Mouse (Mus musculus) C2C12 (cell line): ENCODE measurements around the gene Baz1a.
"Not testable (repeated sequence)": the region's sequence is repeated elsewhere in the genome, so short reads cannot be mapped to it uniquely, and the experiment has no call there.

Experiments
- CEBPB ChIP-seq: IDR thresholded peaks from one replicate; pipeline ENCODE4 v1.6.1; 2011; ENCODE audit warnings: low read depth, mild to moderate bottlenecking, control low read depth, moderate library complexity
- CTCF ChIP-seq: IDR thresholded peaks from one replicate; pipeline ENCODE4 v1.5.1; 2011; ENCODE audit not compliant: control insufficient read depth, insufficient read depth, insufficient read length
- MAX ChIP-seq: IDR thresholded peaks from one replicate; pipeline ENCODE4 v1.6.1; 2011; ENCODE audit warnings: mild to moderate bottlenecking, control low read depth
- MYOD1 ChIP-seq: IDR thresholded peaks from one replicate; pipeline ENCODE4 v1.6.1; 2011; ENCODE audit warnings: low read depth; ENCODE audit not compliant: control insufficient read depth, insufficient read length
- USF1 ChIP-seq: IDR thresholded peaks from one replicate; pipeline ENCODE4 v1.6.1; 2011; ENCODE audit warnings: low read depth, mild to moderate bottlenecking, control low read depth, moderate library complexity

DNA sequence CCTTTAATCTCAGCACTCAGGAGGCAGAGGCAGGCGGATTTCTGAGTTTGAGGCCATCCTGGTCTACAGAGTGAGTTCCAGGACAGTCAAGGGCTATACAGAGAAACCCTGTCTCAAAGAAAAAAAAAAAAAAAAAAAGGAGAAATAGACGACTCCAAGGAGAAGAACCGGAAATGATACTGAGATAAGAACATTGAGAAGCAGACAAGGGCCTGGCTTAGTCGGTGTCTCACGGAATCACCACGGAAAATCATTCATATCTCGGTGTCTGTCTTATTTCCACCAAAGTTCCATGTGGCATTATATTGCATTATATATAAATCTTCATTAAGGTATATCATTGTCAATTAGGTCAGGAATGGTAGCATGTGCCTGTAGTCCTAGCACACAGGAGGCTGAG, 11.6 kb downstream of the Baz1a start:
- not testable (repeated sequence) for TF ChIP-seq MYOD1, CTCF, CEBPB, USF1, MAX
